Mouse (Mus musculus): ENCODE results near the gene Slxl1. TPM values are rescaled to one million over a fixed set of nuclear protein-coding genes. Genes with fewer than 3 reads are reported as not detected.
"Not testable (repeated sequence)": the region's sequence is repeated elsewhere in the genome, so short reads cannot be mapped to it uniquely, and the experiment has no call there.

The Slxl1 gene
- total RNA-seq (2022) = not detected

GRCm38 (mm10) chrX:55226576-55226975, at the start of gene Slxl1:
TSS of gene Slxl1 (plus strand) at chrX:55226876.
- not testable (repeated sequence) for DNase-seq (ENCODE audit: low spot score in 2 of 2)
